In the genomic region with DNA sequence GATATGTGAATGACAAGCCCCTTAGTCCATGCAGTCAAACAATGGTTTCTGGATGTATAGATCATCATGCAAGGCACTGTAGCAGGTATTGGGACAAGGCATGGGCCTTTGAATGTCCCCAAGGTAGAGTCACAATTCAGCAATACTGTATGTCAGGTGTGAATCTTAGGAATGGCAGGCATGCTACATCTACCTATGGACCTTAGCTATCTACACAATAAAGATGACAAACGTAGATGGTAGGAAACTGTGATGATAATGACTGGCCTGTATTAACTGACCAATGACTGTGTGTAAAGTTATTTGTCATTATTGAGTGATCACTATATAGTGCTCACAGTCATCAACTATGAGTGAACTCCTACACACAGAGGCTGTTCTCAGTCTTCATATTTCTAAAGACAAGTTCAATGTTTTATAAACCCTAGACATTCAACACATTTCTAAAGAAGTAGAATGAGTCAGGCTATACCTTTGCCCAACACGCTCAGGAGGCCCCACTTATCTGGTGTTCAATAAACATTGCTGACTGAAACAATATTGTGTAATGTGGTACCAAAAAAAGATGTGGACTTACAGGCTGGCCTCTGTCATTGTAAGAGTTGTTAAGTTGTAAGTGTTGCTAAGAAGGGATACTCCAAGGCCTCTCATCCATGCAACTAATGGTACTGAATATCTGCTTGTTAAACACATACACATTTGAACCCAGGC, we compare ENCODE assay signal across 24 mouse cellular contexts.
"Had no signal": no experiment of that assay in that cellular context is flagged by ENCODE, and none has a peak within 500 bp of the region (broad histone marks: within the 10 kb centered on the region; RNA-seq: fewer than 3 reads in every experiment).

No protein-coding gene starts in this region.

- H3K9ac ChIP-seq: limb, embryonic 12.5 days; limb, embryonic 15.5 days; liver, embryonic 13.5 days; lung, embryonic 15.5 days; midbrain, embryonic 13.5 days; neural tube, embryonic 13.5 days had no signal

- H3K4me3 ChIP-seq: left cerebral cortex, adult 2 months; limb, embryonic 12.5 days; limb, embryonic 15.5 days; liver, embryonic 13.5 days; lung, embryonic 15.5 days; megakaryocyte, embryonic 14.5 days; midbrain, embryonic 10.5 days; midbrain, embryonic 13.5 days; myocyte; neural tube, embryonic 13.5 days had no signal

- DNase-seq: kidney, adult 11 months; kidney, adult 9 months; kidney, postnatal 25 days; layer of hippocampus, postnatal 36 days; liver, embryonic 13.5 days; lung, adult 18-20 months; lung, postnatal 10 days; lung, postnatal 36 days; retina, postnatal 1 day; right cerebral cortex, postnatal 25 days; spleen, adult 18-20 months; thymus, adult 2 months; thymus, postnatal 25 days had no signal

- ATAC-seq: midbrain, embryonic 13.5 days; midbrain, embryonic 16.5 days had no signal

- H3K9me3 ChIP-seq: limb, embryonic 15.5 days; liver, embryonic 13.5 days; lung, embryonic 15.5 days; midbrain, embryonic 13.5 days; neural tube, embryonic 13.5 days had no signal

- H3K27ac ChIP-seq: kidney, postnatal 0 days; left cerebral cortex, adult 2 months; limb, embryonic 12.5 days; limb, embryonic 15.5 days; liver, embryonic 13.5 days; lung, embryonic 15.5 days; midbrain, embryonic 10.5 days; midbrain, embryonic 13.5 days; neural tube, embryonic 13.5 days had no signal

- H3K4me2 ChIP-seq: limb, embryonic 12.5 days; limb, embryonic 15.5 days; liver, embryonic 13.5 days; lung, embryonic 15.5 days; midbrain, embryonic 13.5 days; neural tube, embryonic 13.5 days had no signal

- H3K4me1 ChIP-seq: megakaryocyte, embryonic 14.5 days; midbrain, embryonic 10.5 days; midbrain, embryonic 13.5 days; neural tube, embryonic 13.5 days had no signal

- H3K27me3 ChIP-seq: limb, embryonic 12.5 days; limb, embryonic 15.5 days; liver, embryonic 13.5 days; lung, embryonic 15.5 days; midbrain, embryonic 13.5 days; neural tube, embryonic 13.5 days had no signal
